Mouse (Mus musculus) ES-Bruce4 (cell line): ENCODE measurements around the gene Pcdh9.

Source experiments
- EP300 ChIP-seq: IDR thresholded peaks from 2 replicates; pipeline ENCODE4 v1.6.1; 2011; ENCODE audit warnings: low read depth, low read length; ENCODE audit not compliant: insufficient read depth
- POLR2A ChIP-seq: IDR thresholded peaks from one replicate; pipeline ENCODE4 v1.8.1; 2011; ENCODE audit warnings: low read length; ENCODE audit not compliant: insufficient read depth

- TF ChIP-seq POLR2A (no peak), EP300 (no peak)
Measured at GRCm38 (mm10) chr14:93066732-93067410, 823.6 kb downstream of the Pcdh9 start.
